Mouse (Mus musculus) thymus, postnatal 10 days (tissue): ENCODE data around the gene Psmd3.
"Not testable (repeated sequence)": the region's sequence is repeated elsewhere in the genome, so short reads cannot be mapped to it uniquely, and the experiment has no call there.

Experiments
- DNase-seq, 2 experiments: peaks; one replicate each; pipeline ENCODE4 v3.0.0; 2021; ENCODE audit warnings: low spot score in 2 of 2

The Psmd3 gene

DNA sequence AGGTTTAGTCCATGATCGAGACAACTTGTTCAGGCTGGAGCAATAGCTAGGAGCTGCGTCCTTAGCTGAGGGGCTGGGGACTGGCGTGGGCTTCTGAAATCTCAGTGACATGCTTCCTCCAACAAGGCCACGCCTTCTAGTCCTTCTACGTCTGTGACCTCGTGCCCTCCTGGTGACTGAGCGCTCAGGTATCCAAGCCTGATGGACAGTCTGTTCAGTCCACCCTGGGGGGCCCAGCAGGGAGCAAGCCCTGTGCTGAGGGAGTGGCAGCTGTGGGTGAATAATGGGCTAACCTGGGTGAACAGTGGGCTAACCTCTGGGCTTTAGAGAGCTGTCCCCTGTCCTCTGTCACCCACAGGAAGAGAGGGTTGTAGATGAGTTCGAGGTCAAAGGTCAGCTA is 5.7 kb downstream of the Psmd3 start:
- no peak for DNase-seq

DNA sequence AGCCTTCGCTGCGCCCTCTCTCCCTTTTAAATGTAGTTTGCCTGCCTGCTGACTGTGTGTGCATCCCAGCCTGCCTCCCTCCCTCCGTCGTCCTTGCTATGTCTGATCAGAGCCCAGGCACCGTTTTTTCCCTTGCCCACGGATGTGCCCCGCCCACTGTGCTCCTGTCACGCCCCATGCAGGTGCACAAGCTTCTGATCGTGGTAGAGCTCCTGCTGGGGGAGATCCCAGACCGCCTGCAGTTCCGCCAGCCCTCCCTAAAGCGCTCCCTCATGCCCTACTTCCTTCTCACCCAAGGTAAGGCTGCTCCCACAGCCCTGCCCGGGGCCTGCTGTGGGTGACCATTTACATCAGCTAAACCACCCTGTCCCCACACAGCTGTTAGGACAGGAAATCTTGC is 10.8 kb downstream of the Psmd3 start:
- DNase-seq: peak; percentile 72 to 75

DNA sequence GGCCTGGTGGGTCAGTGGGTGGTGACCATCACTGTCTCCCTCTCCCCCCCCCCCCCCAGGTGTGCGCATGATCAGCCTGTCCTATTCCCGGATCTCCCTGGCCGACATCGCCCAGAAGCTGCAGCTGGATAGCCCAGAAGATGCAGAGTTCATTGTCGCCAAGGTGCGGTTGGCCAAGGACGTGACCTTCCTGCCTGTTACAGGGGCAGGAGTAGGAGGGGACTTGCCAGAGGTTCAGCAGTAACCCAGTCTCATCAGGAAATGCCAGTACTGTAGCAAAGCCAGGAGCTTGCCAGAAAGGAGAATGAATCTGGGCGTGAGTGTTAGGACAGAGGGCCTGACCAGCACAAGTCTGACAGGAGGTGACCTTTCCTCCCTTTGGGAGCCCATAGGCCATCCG is 11.4 kb downstream of the Psmd3 start:
- DNase-seq: no peak

DNA sequence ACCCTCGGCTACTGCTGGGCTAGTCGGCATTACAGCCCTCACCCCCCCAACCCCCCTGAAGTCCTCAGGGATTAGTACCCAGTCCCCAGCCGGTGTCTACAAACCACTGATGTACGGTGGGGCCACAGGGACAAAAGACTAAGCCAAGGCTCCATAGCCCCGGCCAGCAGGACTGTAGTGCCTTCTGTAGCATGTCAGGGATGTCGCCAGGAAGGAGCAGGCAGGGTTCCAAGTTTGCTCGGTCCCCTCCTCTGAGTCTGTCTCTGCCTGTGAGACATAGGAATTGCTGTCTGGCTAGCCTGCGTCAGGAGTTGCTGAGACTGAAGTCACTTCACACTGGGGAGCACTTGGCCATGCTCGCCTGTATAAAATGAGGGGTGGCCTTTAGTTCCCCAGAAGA is 11.9 kb downstream of the Psmd3 start:
- no peak for DNase-seq

DNA sequence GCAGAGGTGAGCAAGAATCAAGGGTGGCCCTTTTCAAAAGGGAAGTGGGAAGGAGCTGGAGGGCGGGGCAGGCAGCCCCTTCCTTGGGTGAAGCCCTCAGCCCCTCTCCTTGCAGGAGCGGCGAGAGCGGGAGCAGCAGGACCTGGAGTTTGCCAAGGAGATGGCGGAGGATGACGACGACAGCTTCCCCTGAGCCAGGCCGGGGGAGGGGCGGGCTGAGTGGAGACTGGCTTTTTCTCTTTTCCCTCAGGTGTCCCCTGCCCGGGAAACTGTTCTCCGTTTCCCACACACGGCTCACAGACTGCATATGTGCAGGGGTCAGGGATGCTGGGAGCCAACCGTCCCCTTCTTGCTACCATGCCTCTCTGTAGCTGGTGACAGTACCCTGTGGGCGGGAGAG is 13.1 kb downstream of the Psmd3 start:
- no peak for DNase-seq

DNA sequence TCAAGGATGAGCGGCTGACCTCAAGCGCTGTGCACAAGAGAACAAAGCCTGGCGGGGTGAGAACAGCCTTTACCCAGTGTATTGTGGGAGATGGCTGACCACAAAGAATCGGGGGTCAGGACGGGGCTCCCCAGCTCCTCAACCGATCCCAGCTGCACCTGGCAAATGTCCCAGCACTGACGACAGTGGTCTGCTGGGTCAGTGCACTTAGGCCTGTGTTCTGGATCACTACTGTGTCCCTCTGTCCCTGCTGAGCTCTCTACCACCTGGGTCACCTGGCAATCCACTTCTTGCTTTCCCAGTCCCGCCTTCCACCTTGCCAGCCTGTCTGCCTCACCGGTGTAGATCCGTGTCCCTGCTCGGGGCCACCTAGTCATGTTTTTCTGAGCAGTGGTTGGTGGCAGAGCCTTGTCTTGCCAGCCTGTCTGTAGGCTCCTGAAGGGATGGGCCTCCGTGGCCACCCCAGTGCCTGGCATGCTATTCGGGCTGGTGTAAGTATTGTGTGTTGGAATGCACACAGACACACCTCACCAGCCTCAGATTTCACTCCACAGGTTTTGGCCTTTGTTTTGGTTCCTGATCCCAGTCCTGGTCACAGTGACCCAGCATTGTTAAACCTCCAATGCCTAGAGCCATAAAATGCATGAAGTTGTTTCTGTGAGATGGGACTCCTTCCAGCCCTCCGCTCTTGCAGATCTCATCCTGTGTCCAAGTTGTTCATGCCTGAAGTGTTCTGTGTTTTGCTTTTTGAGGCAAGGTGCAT is 14.3 kb downstream of the Psmd3 start:
- no peak for DNase-seq

DNA sequence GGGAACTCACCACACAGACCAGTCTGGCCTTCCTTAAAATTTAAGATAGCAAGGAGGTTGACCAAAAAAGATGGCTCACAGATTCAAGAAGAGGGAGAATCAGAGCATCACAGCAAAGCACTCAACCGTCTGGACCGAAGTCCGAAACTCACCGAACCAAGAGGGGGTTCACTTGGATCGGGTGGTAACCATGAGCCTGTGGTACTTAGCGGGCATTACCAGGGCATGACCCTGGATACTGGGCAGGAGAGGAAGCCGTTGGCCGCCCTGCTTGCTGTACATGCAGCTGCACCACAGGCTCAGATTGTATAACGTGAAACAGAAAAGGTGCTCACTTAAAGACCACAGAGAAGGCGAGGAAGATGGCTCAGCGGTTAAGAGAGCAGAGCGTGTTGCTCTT is 14.9 kb downstream of the Psmd3 start:
- no peak for DNase-seq

DNA sequence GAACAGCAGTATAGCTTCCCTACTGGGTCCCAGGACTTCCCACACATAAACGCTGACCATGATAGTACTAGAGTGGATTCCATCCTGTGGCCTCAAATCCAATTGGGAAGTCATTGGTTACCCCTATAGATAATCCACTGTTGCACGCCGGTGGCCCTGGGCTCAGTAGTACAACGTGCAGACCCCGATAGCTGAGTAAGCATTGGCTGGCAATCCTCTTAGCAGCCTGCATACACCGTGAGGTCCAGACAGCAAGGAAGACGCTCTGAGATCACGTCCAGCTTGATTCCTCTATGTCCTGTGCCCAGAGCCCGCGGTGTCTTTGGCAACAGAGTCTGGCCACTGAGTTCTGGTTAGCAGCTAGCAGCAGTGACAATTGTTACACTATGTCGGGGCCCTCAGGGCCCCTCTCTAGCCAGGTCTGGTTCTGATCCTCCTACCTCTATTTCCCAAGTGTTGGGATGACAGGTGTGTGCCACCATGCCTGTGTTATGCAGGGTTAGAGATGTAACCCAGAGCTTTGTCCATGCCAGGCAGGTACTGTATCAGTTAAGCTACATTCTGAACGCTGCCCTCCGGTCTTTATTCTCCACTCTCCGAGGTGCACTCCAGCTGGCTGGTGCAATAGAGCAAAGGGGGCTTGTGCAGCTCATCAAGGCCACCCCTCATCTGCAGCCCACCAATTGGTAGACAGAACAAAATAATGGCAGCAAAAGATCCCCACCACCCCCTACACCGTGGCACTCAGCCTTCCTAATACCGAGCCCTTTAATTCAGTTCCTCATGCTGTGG is 16.7 kb downstream of the Psmd3 start:
- DNase-seq: no peak

DNA sequence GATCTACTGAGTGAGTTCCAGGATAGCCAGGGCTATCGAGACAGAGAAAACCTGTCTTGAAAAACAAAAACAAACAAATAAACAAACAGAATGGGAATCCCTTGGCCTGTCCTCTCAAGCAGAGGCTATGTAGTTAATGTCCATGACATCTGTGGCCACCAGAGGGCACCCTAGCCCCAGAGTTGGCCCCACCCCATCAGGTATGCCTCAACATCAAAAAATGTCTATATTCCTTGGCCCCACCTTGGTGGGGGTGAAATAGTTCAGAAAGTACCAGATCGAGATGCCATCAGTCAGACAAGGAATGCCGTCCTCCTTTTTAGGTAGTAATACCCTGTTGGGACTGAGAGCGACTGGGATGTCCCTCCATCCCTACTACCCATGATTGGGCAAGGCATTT is 17.6 kb downstream of the Psmd3 start:
- peak; percentile 43 to 79 for DNase-seq

DNA sequence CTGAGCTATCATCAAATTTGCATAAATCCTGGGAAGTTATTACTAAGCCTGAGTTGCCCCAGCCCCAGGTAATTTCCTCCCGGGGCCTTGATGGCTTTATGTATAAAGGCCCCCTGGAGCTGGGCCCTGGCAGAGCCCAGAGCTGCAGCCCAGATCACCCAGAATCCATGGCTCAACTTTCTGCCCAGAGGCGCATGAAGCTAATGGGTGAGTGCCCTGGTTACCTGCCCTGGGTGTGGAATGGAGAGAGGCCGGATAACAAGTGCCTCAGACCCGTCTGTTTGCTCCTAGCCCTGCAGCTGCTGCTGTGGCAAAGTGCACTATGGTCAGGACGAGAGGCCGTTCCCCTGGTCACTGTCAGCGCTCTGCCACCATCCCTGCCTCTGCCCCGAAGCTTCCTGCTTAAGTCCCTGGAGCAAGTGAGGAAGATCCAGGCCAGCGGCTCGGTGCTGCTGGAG is 18.9 kb downstream of the Psmd3 start, which contains the start of gene Csf3:
Gene Csf3, plus strand, starts transcription at position 51 of the 458 bp plus-strand sequence.
- DNase-seq: no peak

DNA sequence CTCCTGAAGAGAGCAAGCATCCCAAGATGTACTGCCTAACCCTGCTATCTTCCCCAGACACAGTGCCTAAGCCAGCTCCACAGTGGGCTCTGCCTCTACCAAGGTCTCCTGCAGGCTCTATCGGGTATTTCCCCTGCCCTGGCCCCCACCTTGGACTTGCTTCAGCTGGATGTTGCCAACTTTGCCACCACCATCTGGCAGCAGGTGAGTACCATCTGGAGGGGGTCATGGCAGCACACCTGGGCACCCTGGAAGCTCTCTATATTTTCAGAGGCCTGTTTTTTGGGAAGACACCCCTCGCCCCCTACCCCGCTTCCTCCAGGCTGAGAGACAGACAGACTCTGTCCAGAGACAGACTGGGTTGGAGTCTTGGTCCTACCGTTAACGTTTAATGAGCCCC is 20.0 kb downstream of the Psmd3 start:
- no peak for DNase-seq

DNA sequence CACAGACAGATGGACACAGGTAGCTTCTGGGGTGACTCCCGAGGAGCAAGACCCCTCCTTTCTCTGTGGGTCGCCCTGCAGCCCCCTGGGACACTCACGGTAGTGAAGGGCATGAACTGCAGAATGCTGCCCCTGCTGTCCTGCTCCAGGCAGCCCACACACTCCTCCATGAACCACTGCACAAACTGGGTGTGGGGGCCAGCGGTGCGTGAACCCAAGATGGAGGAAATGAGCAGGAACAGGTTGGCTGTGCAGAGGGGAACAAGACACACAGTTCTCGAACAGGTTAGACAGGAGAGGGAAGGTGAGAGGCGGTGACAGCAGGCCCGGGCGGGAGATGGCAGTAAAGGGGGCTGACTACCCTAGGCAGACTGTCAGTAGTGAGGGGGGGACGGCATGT is 22.7 kb downstream of the Psmd3 start:
- no peak for DNase-seq

DNA sequence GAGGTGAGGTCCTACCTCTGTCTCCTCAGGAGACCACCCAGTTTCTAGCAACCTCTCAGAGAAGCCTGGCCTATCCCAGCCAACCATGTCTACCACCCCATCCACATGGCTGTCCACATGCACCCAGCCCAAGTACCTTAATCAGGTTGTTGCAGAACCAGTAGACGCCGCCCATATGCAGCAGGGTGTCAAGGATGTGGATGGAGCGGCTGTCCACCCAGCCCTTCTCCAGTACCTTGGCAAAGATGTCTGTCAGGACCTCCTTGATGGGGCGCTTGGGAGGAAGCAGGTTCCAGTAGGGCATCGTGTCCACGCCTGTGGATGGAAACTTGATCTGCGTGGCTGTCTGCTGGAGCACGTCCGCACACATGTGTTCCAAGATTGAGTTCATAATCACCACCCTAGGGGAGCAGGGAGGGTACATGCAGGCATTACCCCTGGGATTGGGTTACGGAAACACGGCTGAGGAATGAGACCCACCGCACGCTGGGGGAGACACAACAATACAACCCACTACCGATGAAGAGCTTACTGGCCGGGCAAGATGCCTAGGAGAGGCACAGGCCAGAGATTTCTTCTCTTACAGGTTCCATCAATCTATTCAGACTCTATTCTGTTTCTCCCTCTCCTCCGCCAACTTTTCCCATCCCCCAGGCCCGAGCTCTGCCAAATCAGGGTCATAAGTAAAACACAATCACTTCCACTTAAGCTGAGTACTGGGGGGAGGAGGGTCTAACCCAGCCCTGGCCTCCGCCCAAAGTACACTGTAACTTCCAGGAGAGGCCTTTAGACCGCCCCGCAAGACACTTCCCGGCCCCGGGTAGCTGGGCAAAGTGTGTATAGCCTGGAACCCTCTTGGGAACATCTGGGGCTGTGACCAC is 25.3 kb downstream of the Psmd3 start:
- DNase-seq: no peak

DNA sequence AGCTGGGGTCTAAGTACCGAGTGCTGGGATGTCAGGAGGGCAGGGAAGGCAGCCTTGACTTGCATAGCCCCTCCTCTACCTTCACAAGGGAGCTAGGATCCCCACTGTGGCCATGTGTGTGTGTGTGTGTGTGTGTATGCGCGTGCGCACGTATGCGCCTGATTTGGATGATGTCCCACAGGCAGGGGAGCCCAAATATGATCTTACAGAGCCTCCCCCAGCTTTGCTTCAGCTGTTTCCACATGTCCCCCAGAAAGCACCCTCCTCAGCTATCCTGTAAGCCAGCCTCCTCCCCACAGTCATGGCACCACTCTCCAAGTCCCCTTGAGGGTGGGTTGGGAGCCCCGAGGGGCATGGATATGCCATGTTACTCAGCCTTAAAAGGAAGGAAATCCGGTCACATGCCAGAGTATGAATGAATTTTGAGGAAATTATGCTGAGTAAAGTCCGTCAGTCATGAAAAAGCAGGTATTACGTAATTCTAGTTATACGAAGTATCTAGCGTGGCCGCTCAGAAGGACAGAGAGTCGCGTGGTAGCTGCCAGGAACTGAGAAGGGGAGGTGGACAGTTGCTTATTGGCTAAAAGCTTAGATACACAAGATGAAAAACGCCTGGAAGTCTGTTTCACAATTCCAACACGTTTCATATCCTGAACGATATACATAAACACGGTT is 26.1 kb downstream of the Psmd3 start:
- DNase-seq: no peak

DNA sequence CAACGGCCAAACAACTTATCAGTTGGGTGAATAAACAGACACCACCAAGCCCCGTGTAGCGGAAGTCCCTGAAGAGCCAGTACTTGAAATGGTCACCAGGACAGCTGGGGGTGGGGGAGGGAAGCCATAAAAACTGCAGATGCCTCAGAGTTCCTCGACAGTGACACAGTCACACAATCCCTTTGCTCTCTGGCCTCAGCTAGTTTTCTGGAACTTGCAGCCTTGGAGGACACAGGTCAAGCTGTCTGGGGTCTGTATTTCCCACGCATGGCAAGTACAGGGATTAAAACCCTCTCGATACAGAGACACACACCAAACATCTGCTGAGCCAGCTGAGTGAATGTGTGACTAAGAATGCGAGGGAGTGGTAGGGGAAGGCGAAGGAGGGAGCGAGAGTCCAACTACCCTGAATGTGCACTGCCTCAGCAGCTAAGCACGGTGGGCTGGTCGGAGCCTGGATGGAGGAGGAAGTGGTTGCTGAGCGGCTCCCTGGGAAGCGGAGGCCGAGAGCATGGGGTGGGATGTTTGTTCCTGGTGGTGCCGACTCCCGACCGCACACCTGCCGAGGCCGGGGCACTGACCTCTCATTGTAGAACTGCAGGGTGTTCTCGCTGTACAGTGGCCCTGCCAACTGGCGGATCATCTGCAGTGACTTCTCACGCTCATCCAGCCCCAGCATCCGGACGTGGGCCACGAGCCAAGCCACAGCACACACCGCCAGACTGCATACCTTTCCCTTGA is 26.8 kb downstream of the Psmd3 start:
- DNase-seq: no peak

DNA sequence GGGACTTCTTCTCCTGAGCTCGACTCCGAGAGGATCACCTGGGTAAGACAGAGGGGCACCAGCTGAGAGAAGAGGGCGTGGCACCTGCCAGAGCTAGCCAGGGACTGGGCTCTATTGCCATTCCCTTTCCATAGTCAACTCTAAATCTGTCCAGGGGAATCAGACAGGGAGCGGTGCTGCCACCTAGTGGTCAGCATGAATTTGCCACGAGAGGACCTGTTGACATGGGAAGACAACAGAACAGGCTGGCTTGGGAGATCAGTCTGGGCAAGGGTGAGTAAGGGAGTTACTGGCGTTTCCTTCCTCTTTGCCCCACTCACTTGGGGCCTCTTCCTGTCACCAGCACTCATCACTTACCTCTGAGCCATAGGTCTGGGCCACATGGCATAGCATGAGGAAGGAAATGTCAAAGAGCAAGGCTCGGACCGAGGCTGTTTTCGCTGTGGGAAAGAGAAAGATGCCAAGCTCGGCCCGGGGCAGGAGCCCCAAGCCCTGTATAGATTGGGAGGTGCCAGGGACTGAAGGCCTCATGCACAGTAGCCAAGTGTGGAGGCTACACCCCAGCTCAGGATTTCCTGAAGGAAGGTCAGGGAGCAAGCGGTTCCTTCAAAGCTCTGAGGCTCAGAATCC is 28.2 kb downstream of the Psmd3 start:
- peak; percentile 37 to 78 for DNase-seq

DNA sequence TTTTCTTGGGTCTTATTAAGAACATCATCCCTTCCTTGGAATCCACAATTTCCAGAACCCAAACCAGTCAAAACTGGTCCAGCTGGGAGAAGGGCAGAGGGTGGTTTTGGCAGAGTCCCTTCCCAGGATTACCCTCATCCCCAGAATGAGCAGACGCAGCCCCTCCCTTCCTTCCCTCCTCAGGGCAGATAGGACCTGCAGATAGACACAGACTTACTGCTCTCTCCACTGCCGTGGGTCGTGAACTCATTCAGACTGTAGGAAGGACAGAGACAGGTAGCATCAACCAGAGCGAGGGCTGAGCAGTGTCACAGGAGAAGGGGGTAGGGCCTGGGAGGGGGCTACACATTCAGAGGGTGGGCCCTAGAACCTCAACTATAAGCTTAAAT is 28.7 kb downstream of the Psmd3 start:
- no peak for DNase-seq

DNA sequence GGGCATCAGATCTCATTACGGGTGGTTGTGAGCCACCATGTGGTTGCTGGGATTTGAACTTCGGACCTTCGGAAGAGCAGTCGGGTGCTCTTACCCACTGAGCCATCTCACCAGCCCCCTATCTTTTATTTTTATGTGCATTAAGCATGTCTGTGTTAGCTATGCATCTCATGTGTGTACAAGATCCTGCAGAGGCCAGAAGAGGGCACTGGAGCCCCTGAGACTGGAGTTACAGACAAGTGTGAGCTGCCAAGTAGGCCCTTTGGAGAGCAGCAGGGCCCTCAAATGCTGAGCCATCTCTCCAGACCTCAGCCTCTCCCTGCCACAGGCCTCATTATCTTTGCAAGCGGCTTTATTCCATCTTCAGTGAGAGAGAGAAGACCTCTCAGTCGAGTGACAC is 29.7 kb downstream of the Psmd3 start:
- DNase-seq: not testable (repeated sequence)

DNA sequence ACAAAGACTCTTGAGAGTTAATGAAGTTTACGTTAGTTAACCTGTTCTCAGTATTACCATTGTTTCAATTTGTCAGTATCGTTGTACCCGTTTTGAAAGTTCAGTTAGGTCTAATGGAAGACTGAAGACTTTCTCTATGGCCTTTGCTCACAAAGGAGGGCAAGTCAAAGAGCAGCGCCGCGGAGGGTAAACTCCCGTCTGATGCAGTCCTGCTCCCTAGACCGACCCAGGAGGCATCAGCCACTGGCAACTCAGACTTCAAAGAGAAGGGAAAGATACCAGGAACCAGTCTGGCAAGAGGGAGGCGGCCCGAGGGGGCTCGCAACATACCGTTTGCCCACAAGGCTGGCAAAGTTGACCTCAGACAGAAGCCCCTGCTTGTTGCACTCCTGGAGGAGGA is 31.3 kb downstream of the Psmd3 start:
- no peak for DNase-seq

DNA sequence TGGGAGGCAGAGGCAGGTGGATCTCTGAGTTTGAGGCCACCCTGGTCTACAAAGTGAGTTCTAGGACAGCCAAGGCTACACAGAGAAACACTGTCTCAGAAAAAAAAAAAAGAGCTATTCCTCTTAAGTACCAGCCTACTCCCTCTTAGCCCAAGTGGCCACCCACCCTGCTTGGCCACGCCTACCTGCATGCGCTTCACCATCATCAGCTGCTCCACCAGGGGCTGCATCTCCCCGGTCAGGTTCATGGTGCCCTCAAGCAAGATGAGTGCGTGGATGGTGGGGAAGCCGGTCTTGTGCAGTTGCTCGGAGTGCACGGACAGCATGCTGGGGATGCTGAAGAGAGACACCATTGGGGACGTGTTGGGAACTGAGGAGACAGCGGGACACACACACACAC is 33.6 kb downstream of the Psmd3 start:
- no peak for DNase-seq
